Mouse (Mus musculus): ENCODE measurements around the gene Ube2v1.
A peak's percentile ranks its signal among the peaks of the same experiment; 100 is the strongest.

GRCm38 (mm10) chr2:167628872-167629271 lies 3.0 kb downstream of the Ube2v1 start:
- TF ChIP-seq JUND (IDR thresholded peaks at IDR 0.05; ENCODE audit: low read depth, low read length), result no peak
- TF ChIP-seq KAT2A (conservative IDR thresholded peaks at IDR 0.05; ENCODE audit: low read depth, low read length), result no peak
- TF ChIP-seq POLR2A (IDR thresholded peaks at IDR 0.05; ENCODE audit: control insufficient read depth in 1 of 2, insufficient read depth in 1 of 2, low read depth in 1 of 2, low read length in 2 of 2, poor library complexity in 1 of 2), result peak in 1 of 2 experiments; percentile 32; a peak in 1 of 4 replicates
- TF ChIP-seq BHLHE40 (IDR thresholded peaks at IDR 0.05; ENCODE audit: borderline replicate concordance, low read depth, low read length), result peak; percentile 68
- no peak; the same call in 1 of the 2 replicates for TF ChIP-seq ZMIZ1 (IDR thresholded peaks at IDR 0.05; ENCODE audit: low read depth, low read length)
- TF ChIP-seq MEF2A (IDR thresholded peaks at IDR 0.05; ENCODE audit: extremely low read depth, insufficient replicate concordance, low read depth, low read length, poor library complexity, severe bottlenecking), result no peak
- TF ChIP-seq UBTF (IDR thresholded peaks at IDR 0.05; ENCODE audit: borderline replicate concordance, insufficient read depth, low read depth, low read length), result no peak
- TF ChIP-seq CTCF (IDR thresholded peaks at IDR 0.05 in 2 of 3, conservative IDR thresholded peaks at IDR 0.05 in 1 of 3; ENCODE audit: control insufficient read depth in 1 of 3, insufficient read depth in 1 of 3, low read depth in 2 of 3, low read length in 3 of 3, poor library complexity in 1 of 3, severe bottlenecking in 1 of 3), result no peak
- peak; percentile 96 for TF ChIP-seq TCF12 (IDR thresholded peaks at IDR 0.05; ENCODE audit: low read depth, low read length)
- peak; percentile 99 for TF ChIP-seq TAL1 (IDR thresholded peaks at IDR 0.05; ENCODE audit: low read length)
- no peak for TF ChIP-seq POLR2AphosphoS2 (IDR thresholded peaks at IDR 0.05; ENCODE audit: low read length)
- no peak for TF ChIP-seq MAZ (IDR thresholded peaks at IDR 0.05; ENCODE audit: low read depth, low read length)
- TF ChIP-seq EP300 (IDR thresholded peaks at IDR 0.05; ENCODE audit: low read depth in 1 of 2, low read length in 2 of 2), result peak; percentile 93 to 95
- TF ChIP-seq MAX (IDR thresholded peaks at IDR 0.05; ENCODE audit: low read length), result peak; percentile 30; the same call in 1 of the 2 replicates
